Mouse (Mus musculus): ENCODE results near the gene Fbxo4. TPM values are rescaled to one million over a fixed set of nuclear protein-coding genes. Genes with fewer than 3 reads are reported as not detected.
A peak's percentile ranks its signal among the peaks of the same experiment; 100 is the strongest.

Gene Fbxo4
- total RNA-seq (2021) (10 to 100 TPM; 18.4 to 22.9 TPM), polyA plus RNA-seq (2012; rRNA removed) (10.2 and 10.9 TPM in 2 replicates)
- long read RNA-seq, transcript Fbxo4-201 (7 exons, 1,565 nt): major isoform, 13 of 15 reads
- long read RNA-seq, partial matches to known transcripts: 1 of 15 reads
- long read RNA-seq, other reads (novel, unspliced or antisense): 1 of 15 reads

DNA sequence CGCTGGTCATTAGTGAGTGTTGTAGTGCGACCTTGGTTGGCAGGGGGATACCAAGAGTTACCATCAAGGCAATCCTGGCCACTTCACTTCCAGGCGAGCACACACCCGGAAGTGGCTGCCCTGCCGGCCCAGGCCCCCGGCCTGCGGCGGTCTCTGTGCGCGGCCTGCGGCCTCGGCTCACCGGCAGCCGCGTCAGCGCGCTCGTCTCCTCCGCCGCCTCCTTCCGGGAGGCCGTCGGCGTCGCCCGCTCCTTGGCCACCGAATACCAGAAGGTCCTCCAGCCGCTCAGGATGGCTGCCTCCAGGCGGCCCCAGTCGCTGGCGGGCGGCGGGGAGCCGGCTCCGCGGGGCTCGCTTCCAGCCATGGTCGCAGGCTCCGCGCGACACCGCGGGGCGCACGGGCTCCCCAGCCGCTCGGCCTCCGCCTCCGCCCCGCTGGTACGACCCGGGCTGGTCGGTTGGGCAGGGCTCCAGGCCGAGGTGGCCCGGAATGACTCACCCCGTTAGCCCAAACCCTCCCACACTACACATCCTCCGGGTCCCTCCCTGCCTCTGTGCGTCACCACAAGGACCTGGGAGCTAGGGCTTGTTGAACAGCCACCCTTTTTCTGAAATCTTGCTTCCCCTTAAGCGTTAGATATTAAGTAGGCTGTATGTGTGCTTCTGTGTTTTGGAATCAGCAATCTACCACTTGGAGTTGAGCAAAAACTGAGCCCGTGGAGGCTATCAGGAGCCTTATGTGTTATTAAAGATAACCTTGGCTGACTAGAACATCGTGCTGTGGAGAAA lies at the start of gene Fbxo4:
Gene Fbxo4, minus strand, starts transcription at position 513 of the 788 bp plus-strand sequence.
- DNase-seq: peak; percentile 96

DNA sequence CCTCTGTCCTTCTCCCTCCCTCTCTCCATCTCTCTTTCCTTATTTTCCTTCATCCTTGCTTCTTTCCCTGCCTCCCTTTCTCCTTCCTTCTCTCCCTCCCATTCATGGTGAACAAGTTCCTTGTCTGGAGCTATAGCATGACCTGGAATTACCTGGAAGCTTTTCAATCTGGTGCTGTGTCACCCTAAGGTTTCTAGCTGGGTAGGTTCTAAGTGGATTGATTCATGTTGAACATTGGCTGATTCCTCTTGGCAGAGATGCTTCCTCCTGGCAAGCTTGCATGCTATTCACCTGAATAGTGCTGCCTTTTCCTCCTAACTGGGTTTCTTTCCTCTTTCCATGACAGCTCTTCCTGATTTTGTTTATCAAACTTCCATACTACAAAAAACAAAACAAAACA lies 49.6 kb upstream of the Fbxo4 start:
- no peak for DNase-seq

- DNase-seq: no peak
These were observed 49.0 kb upstream of the Fbxo4 start for GRCm38 (mm10) chr15:4028411-4028700.

- no peak for DNase-seq
These were observed 48.5 kb upstream of the Fbxo4 start for GRCm38 (mm10) chr15:4027671-4028410.

DNA sequence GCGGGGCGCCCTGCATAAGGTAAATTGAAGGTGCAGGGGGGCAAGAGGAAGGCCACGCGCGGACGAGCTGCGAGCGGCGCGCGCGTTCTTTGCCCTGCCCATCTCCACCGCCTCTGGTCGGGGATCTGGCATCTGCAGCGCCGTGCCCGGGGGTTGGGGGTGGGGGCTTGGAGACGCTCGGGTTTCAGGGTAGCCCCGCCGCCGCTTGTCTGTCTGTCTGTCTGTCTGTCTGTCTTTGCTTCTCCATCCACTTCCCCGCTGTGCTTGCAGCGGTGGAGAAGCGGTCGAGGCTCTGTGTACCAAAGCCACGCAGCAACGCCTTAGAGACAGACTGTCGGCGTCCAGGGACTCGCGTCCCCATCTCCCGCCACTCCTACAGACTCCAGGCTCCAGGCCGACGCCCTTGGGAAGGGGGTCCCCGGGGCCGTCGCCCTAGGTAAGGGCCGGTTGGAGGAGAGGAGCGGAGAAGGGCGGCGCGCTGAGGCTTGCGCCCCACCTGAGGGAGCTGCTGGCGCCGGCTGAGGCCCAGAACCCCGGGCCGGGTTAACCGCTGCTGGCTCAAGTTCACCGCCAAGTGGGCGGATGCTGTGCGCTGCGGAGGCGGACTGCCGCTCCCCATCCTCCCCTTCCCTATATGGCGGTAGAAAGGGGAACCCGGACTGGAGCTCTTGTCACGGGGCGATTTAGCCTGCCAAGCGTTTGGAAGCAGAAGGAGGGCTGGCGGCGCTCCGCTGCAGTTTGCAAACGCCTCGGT lies 47.6 kb upstream of the Fbxo4 start:
- peak; percentile 91 for DNase-seq

GRCm38 (mm10) chr15:4026231-4026773 lies 46.9 kb upstream of the Fbxo4 start, which contains the start of gene Oxct1:
Gene Oxct1, plus strand, starts transcription at chr15:4026383.
- peak; percentile 94 for DNase-seq

DNA sequence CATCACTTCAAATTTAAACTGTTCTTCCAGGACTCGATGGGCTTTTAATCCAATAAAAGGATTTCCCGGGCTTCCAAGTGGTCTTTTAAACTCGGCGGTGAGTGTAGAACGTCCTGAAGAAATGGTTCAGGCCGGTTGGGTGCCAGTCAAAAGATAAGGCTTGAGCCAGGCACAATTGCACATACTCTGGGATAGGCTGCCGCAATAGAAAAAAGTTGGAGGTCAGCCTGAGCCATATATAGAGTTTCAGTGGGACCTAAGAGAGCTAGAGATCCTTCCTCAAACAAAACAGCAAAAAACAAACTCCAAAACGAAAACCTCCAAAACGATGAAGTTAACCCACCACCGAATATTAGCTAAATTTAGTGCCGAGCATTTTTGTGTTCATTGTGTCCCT lies 46.1 kb upstream of the Fbxo4 start:
- no peak for DNase-seq

GRCm38 (mm10) chr15:4024726-4025507 lies 45.5 kb upstream of the Fbxo4 start:
- DNase-seq: no peak

DNA sequence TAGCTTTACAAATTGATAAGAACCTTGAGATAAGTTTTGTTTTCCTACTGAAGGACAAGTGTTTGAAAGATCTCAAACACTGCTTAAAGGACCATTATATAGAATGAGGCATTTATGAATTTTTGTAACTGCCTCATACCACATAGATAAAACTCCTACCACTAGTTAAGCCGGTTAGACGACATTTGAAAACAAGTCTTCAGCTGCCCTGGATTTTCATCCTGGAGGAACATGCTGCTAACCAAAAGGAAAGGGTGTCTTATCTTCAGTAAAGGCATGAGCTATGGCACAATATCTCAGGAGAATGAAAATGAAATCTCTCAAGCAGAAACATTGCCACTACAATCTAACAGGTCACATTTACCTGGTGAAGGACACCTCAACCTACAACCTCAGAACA lies 44.4 kb upstream of the Fbxo4 start:
- DNase-seq: no peak

DNA sequence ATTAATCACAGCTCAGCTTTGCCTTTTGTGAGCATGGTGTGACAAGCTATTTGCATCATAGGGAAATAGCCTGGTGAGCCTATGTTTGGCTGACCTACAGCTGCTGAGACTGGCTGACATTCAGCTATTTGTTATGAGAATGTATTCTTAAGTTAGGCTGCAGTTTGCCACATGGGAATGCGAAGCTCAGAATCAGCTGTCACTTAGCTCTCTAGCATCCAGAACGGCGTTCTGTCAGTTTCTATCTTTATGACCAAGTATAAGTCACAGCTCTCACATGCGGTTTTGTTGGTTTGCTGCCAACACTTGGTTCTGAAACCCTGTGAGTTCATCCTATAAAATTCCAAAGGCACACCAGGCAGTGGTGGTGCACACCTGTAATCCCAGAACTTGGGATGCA lies 41.3 kb upstream of the Fbxo4 start:
- DNase-seq: no peak

- DNase-seq: no peak
These were observed 34.5 kb upstream of the Fbxo4 start for GRCm38 (mm10) chr15:4013873-4014272.

GRCm38 (mm10) chr15:4000536-4000935 lies 21.2 kb upstream of the Fbxo4 start:
- DNase-seq: no peak

DNA sequence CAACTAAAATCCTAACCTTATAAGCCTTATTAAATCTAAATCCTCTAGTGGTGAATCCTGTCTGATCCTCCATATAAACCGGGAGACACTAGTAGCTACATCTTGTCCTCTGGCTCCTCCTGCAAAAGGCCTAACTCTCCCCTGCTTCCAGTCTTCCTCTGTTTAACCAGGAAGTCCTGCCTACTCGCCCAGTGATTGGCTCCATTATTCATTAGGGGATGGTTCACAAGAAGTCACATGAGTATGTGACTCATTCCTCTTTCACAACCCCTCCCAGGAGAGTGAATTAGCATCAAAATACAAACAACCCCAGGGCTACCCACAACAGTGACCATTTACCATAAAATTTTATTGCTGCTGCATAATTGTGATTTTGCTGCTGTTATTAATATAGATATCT lies 19.8 kb upstream of the Fbxo4 start:
- no peak for DNase-seq

- no peak for DNase-seq
These were observed 17.1 kb upstream of the Fbxo4 start for GRCm38 (mm10) chr15:3996267-3997010.

- DNase-seq: peak; percentile 100
These were observed 16.3 kb upstream of the Fbxo4 start, which contains the start of gene AW549877 for GRCm38 (mm10) chr15:3995448-3996266. Gene AW549877, minus strand, starts transcription at chr15:3995744.

DNA sequence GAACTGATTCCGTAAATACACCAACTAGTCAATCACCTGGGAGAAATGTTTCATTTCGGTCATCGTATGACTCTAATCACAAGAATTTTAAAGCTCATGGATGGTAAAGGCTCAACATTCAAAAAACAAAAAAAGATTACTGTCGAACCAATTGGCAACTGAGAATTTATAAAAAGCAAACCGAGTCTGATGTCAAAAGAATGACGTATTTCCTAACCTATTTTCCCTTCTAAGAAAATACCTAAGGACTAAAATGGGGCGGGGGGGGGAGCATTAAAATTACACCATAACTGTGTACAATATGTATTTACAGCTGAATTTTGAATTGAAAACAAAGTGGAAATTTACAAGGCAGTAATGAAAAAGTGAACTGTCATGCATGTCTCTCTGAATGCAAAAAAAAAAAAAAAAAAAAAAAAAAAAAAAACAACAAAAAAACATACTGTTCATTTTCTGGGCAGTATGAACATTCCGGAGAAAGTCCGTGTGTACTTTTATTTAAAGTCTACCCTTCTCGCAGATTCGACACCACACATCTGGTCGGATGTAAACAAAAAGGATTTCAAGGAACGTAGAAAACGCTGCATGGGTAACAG lies 15.6 kb upstream of the Fbxo4 start:
- no peak for DNase-seq

DNA sequence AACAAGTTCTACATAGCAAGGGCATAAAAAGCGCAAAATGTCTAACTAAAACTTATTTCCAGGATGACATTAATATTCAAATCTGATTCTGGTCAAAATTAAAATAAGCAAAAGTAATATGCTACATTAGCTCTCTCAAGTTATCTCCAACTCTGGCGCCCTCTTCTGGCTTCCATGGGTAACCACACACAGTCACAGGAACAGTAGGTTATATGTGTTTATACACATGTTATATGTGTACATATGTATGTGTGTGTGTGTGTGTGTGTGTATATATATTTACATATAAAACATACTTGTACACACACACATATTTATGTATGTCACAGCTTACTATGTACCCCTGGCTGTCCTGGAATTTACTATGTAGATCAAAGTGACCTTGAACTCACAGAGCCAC lies 8.6 kb upstream of the Fbxo4 start:
- no peak for DNase-seq

DNA sequence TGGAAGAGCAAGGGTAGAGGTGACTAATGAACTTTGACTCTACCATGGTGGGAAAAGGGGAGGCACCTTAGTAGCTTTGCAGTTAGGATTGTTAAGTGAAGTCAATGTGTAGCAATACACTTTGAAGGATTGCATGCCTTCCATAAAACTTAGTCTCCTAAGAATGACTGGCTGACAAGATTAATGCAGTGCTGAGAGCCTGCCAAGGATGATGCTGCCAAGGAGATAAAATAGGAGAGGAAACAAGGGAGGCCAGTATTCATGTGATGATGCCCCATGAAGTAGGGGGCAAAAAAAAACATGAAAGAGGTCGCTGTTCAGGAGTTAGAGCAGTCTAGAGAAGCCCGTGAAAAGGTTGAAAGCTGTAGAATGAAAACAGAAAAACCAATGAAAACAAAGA lies 5.5 kb upstream of the Fbxo4 start:
- DNase-seq: peak; percentile 73

GRCm38 (mm10) chr15:3982732-3983131 lies 3.4 kb upstream of the Fbxo4 start:
- no peak for DNase-seq

Data from adrenal gland, adult 2 months (tissue).